Comparison of ENCODE assay signal across 8 mouse cellular contexts in the genomic region with DNA sequence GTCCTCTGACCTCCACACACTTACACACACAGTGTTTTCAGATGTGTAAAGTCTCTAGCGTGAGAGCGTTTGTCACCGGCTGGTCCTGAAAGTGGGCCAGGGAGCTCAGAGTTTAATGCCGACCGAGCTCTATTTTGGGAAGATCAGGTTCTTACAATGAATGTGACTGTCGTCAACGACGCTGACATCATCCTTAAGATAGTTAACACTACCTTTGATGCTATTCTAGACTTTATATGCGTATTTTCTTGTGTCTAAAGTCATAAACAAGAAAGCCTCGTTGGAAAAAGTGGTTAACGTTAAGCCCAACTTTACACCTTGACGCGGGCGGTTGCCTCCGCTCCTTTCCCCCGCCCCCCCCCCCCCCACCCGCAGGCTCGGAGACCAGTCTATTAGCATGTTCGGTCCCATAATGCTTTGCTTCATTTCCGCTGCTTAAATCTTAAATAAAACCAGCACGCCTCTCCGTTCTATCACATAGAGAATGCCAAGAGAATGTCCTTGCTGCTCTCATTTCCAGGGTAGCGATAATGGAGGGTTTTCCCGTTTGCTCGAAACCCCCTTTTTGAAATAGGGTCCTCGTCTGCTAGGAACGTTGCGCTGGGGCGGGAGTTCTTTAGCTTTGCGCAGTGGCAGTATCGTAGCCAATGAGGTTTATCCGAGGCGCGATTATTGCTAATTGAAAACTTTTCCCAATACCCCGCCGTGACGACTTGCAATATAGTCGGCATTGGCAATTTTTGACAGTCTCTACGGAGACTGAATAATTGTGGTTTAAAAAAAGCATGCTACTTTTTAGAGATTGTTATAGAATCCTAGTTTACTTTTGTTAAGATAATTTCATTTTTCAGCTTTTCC. TPM values are rescaled to one million over a fixed set of nuclear protein-coding genes. Genes with fewer than 3 reads are reported as not detected.
A peak's percentile ranks its signal among the peaks of the same experiment; 100 is the strongest.
DNase-seq lines count a peak whose midpoint lies in the region; ATAC-seq and TF ChIP-seq lines count a peak whose summit lies in the region.

No protein-coding gene starts in this region.

- H3K27me3 ChIP-seq in erythroblast, embryonic 14.5 days (ENCODE audit: control insufficient read depth): peaks cover 7% of the 10 kb centered on the region
- no peaks in the 10 kb centered on the region for H3K27me3 ChIP-seq in heart, embryonic 14.5 days (ENCODE audit: control insufficient read depth, insufficient read depth, low read length)
- 0 out of 2 replicates have a peak, but pooled peaks cover 2% of the 10 kb centered on the region for H3K27me3 ChIP-seq in liver, embryonic 13.5 days
- H3K27me3 ChIP-seq in neural tube, embryonic 11.5 days (ENCODE audit: control insufficient read depth, insufficient read depth, low read length): no peaks in the 10 kb centered on the region

- H3K4me3 ChIP-seq in bone marrow macrophage, adult 2 months (ENCODE audit: insufficient read depth, low read length): peak overlapping the region; percentile 49
- peak overlapping the region; percentile 55 for H3K4me3 ChIP-seq in erythroblast, embryonic 14.5 days (replicated peaks)
- peak overlapping the region; percentile 39 to 53 for H3K4me3 ChIP-seq in heart, embryonic 14.5 days (ENCODE audit: control insufficient read depth in 1 of 2, insufficient read depth in 1 of 2, low read depth in 1 of 2, low read length in 2 of 2)
- peak overlapping the region; percentile 41 for H3K4me3 ChIP-seq in liver, embryonic 13.5 days (replicated peaks)
- H3K4me3 ChIP-seq in neural tube, embryonic 11.5 days (ENCODE audit: low read depth, low read length): peak overlapping the region; percentile 26

- TF ChIP-seq POLR2A in bone marrow macrophage, adult 2 months (IDR thresholded peaks at IDR 0.05; ENCODE audit: borderline replicate concordance, low read depth, low read length): peak; percentile 89

- peak overlapping the region; percentile 99 for H3K27ac ChIP-seq in bone marrow macrophage, adult 2 months (ENCODE audit: insufficient read depth, low read depth, low read length)
- H3K27ac ChIP-seq in heart, embryonic 14.5 days (replicated peaks in 1 of 2; ENCODE audit: control insufficient read depth in 1 of 2, insufficient read depth in 1 of 2, low read depth in 2 of 2, low read length in 2 of 2): peak overlapping the region; percentile 100
- H3K27ac ChIP-seq in liver, embryonic 13.5 days: peak overlapping the region; percentile 100
- peak overlapping the region; percentile 100 for H3K27ac ChIP-seq in neural tube, embryonic 11.5 days (ENCODE audit: low read depth, low read length)

- no peak for TF ChIP-seq CTCF in bone marrow macrophage, adult 2 months (IDR thresholded peaks at IDR 0.05; ENCODE audit: low read depth, low read length)

- no peaks in the 10 kb centered on the region for H3K36me3 ChIP-seq in erythroblast, embryonic 14.5 days (ENCODE audit: control insufficient read depth)
- H3K36me3 ChIP-seq in heart, embryonic 14.5 days (ENCODE audit: control insufficient read depth, insufficient read depth, low read length): no peaks in the 10 kb centered on the region
- H3K36me3 ChIP-seq in liver, embryonic 13.5 days: no peaks in the 10 kb centered on the region
- no peaks in the 10 kb centered on the region for H3K36me3 ChIP-seq in neural tube, embryonic 11.5 days (ENCODE audit: control insufficient read depth, insufficient read depth, low read length)

- WGBS in heart, embryonic 14.5 days: 0% methylated on average over 39 of the region's 39 CpGs
- under 1% methylated on average over 39 of the region's 39 CpGs for WGBS in liver, embryonic 13.5 days (ENCODE audit: insufficient replicate concordance)
- under 1% methylated on average over 39 of the region's 39 CpGs for WGBS in neural tube, embryonic 11.5 days

- H3K4me2 ChIP-seq in heart, embryonic 14.5 days (ENCODE audit: low read length): peak overlapping the region; percentile 64
- H3K4me2 ChIP-seq in liver, embryonic 13.5 days: peak overlapping the region; percentile 70
- H3K4me2 ChIP-seq in neural tube, embryonic 11.5 days (ENCODE audit: low read depth): peak overlapping the region; percentile 64

- ATAC-seq in heart, embryonic 14.5 days (ENCODE audit: insufficient number of reproducible peaks, insufficient read depth, low FRiP score, low read depth): peak; percentile 41; the same call in 1 of the 2 replicates
- peak; percentile 81 for ATAC-seq in liver, embryonic 13.5 days (ENCODE audit: low read depth)
- peak; percentile 73 for ATAC-seq in neural tube, embryonic 11.5 days (ENCODE audit: insufficient read depth, low FRiP score, low TSS enrichment)

- H3K9ac ChIP-seq in heart, embryonic 14.5 days (ENCODE audit: low read length): peak overlapping the region; percentile 83
- H3K9ac ChIP-seq in liver, embryonic 13.5 days: peak overlapping the region; percentile 79
- peak overlapping the region; percentile 62 for H3K9ac ChIP-seq in neural tube, embryonic 11.5 days (ENCODE audit: low read length)

- DNase-seq in CD4-positive helper T cell, adult 2 months (ENCODE audit: low read depth, low spot score): peak; percentile 91
- DNase-seq in kidney, postnatal 10 days: peak; percentile 83
- peak; percentile 74 for DNase-seq in liver, embryonic 13.5 days
- peak; percentile 83 for DNase-seq in neural tube, embryonic 11.5 days (ENCODE audit: low spot score)
- peak; percentile 76 for DNase-seq in telencephalon, adult 2 months (ENCODE audit: low read depth, low spot score)

- no peaks in the 10 kb centered on the region for H3K9me3 ChIP-seq in erythroblast, embryonic 14.5 days (ENCODE audit: control insufficient read depth, low read length)
- H3K9me3 ChIP-seq in heart, embryonic 14.5 days (ENCODE audit: control insufficient read depth, low read length): no peaks in the 10 kb centered on the region
- H3K9me3 ChIP-seq in liver, embryonic 13.5 days (replicated peaks): no peaks in the 10 kb centered on the region
- H3K9me3 ChIP-seq in neural tube, embryonic 11.5 days (ENCODE audit: control insufficient read depth, low read length): no peaks in the 10 kb centered on the region

- peaks cover 20% of the 10 kb centered on the region for H3K4me1 ChIP-seq in bone marrow macrophage, adult 2 months (ENCODE audit: control insufficient read depth, insufficient read depth, low read length)
- peaks cover 61% of the 10 kb centered on the region for H3K4me1 ChIP-seq in erythroblast, embryonic 14.5 days (ENCODE audit: control insufficient read depth)
- peaks cover 21 to 30% of the 10 kb centered on the region in 2 experiments for H3K4me1 ChIP-seq in heart, embryonic 14.5 days (ENCODE audit: control insufficient read depth in 2 of 2, insufficient read depth in 2 of 2, low read length in 2 of 2)
- H3K4me1 ChIP-seq in liver, embryonic 13.5 days (replicated peaks): peaks cover 49% of the 10 kb centered on the region
- H3K4me1 ChIP-seq in neural tube, embryonic 11.5 days (ENCODE audit: control insufficient read depth, insufficient read depth, low read length): peaks cover 8% of the 10 kb centered on the region

RNA-seq across cellular contexts. Expression of a gene that starts 4.5 kb away (rescaled TPM):
- 15.6 and 17.8 TPM in 2 replicates for polyA plus RNA-seq in bone marrow macrophage, adult 2 months (2012; ENCODE audit: insufficient read depth, insufficient read length, missing spikeins)
- polyA plus RNA-seq in erythroblast, embryonic 14.5 days (2012): 0.23 and 0.45 TPM in 2 replicates
- 19.2 and 22.5 TPM in 2 replicates for polyA plus RNA-seq in heart, embryonic 14.5 days (2014; fragmentation: Nextera tagmentation; extraction: Ambion mirVana)
- 5.6 and 6.1 TPM in 2 replicates for polyA plus RNA-seq in liver, embryonic 13.5 days (2015; fragmentation: Nextera tagmentation; extraction: Ambion mirVana)
- 15.5 and 23.5 TPM in 2 replicates for polyA plus RNA-seq in neural tube, embryonic 11.5 days (2014; fragmentation: Nextera tagmentation; extraction: Ambion mirVana)

RNA-seq across cellular contexts. Expression of a gene that starts 17.4 kb away (rescaled TPM):
- 109 and 121 TPM in 2 replicates for polyA plus RNA-seq in bone marrow macrophage, adult 2 months (2012; ENCODE audit: insufficient read depth, insufficient read length, missing spikeins)
- 1.6 and 2.0 TPM in 2 replicates for polyA plus RNA-seq in erythroblast, embryonic 14.5 days (2012)
- polyA plus RNA-seq in heart, embryonic 14.5 days (2014; fragmentation: Nextera tagmentation; extraction: Ambion mirVana): 14.4 and 19.1 TPM in 2 replicates
- polyA plus RNA-seq in liver, embryonic 13.5 days (2015; fragmentation: Nextera tagmentation; extraction: Ambion mirVana): 11.1 and 14.5 TPM in 2 replicates
- polyA plus RNA-seq in neural tube, embryonic 11.5 days (2014; fragmentation: Nextera tagmentation; extraction: Ambion mirVana): 13.3 and 13.7 TPM in 2 replicates

RNA-seq across cellular contexts. Expression of a gene that starts 23.0 kb away (rescaled TPM):
- polyA plus RNA-seq in bone marrow macrophage, adult 2 months (2012; ENCODE audit: insufficient read depth, insufficient read length, missing spikeins): not detected in 2 replicates
- not detected in 2 replicates for polyA plus RNA-seq in erythroblast, embryonic 14.5 days (2012)
- not detected in 2 replicates for polyA plus RNA-seq in heart, embryonic 14.5 days (2014; fragmentation: Nextera tagmentation; extraction: Ambion mirVana)
- polyA plus RNA-seq in liver, embryonic 13.5 days (2015; fragmentation: Nextera tagmentation; extraction: Ambion mirVana): 0.35 TPM in 1 of 2 replicates, not detected in the other
- not detected in 2 replicates for polyA plus RNA-seq in neural tube, embryonic 11.5 days (2014; fragmentation: Nextera tagmentation; extraction: Ambion mirVana)

RNA-seq across cellular contexts. Expression of a gene that starts 59.7 kb away (rescaled TPM):
- polyA plus RNA-seq in bone marrow macrophage, adult 2 months (2012; ENCODE audit: insufficient read depth, insufficient read length, missing spikeins): 0.44 TPM in 1 of 2 replicates, not detected in the other
- 0.14 TPM in 1 of 2 replicates, not detected in the other for polyA plus RNA-seq in erythroblast, embryonic 14.5 days (2012)
- polyA plus RNA-seq in heart, embryonic 14.5 days (2014; fragmentation: Nextera tagmentation; extraction: Ambion mirVana): 2.7 and 3.3 TPM in 2 replicates
- polyA plus RNA-seq in liver, embryonic 13.5 days (2015; fragmentation: Nextera tagmentation; extraction: Ambion mirVana): 0.83 and 1.4 TPM in 2 replicates
- 138 and 147 TPM in 2 replicates for polyA plus RNA-seq in neural tube, embryonic 11.5 days (2014; fragmentation: Nextera tagmentation; extraction: Ambion mirVana)

Comparison
In these comparisons a context has a peak if more than half of its experiments do, and no peak if none do; other contexts are left out.
1. Peak in every context shown above with its lines: DNase-seq, ATAC-seq, H3K4me3 ChIP-seq and H3K27ac ChIP-seq.